Mouse (Mus musculus) forelimb bud, embryonic 11.5 days (tissue): ENCODE results near the gene Slc44a3.
A peak's percentile ranks its signal among the peaks of the same experiment; 100 is the strongest.

Experiments used
- DNase-seq: peaks from one replicate; pipeline ENCODE4 v3.0.0-alpha.2; 2012; ENCODE audit warnings: low read depth, low spot score

Gene Slc44a3

GRCm38 (mm10) chr3:121532176-121532575 is at the start of gene Slc44a3:
Gene Slc44a3, minus strand, starts transcription at chr3:121532404.
- no peak for DNase-seq

- no peak for DNase-seq
Observed at GRCm38 (mm10) chr3:121579880-121580549, 47.8 kb upstream of the Slc44a3 start.

GRCm38 (mm10) chr3:121579402-121579801 is 47.2 kb upstream of the Slc44a3 start:
- DNase-seq = no peak

- no peak for DNase-seq
Observed at GRCm38 (mm10) chr3:121578706-121579105, 46.5 kb upstream of the Slc44a3 start.

GRCm38 (mm10) chr3:121577641-121578040 is 45.4 kb upstream of the Slc44a3 start:
- no peak for DNase-seq

GRCm38 (mm10) chr3:121577032-121577591 is 44.9 kb upstream of the Slc44a3 start:
- DNase-seq = peak; percentile 93

- DNase-seq = peak; percentile 56
Observed at GRCm38 (mm10) chr3:121576367-121576766, 44.2 kb upstream of the Slc44a3 start.

GRCm38 (mm10) chr3:121574386-121574785 is 42.2 kb upstream of the Slc44a3 start:
- no peak for DNase-seq

GRCm38 (mm10) chr3:121573858-121574257 is 41.7 kb upstream of the Slc44a3 start:
- DNase-seq = no peak

GRCm38 (mm10) chr3:121571491-121571890 is 39.3 kb upstream of the Slc44a3 start:
- DNase-seq = no peak

- DNase-seq = no peak
Observed at GRCm38 (mm10) chr3:121570623-121571022, 38.4 kb upstream of the Slc44a3 start.

GRCm38 (mm10) chr3:121569767-121570166 is 37.6 kb upstream of the Slc44a3 start:
- no peak for DNase-seq

- no peak for DNase-seq
Observed at GRCm38 (mm10) chr3:121569004-121569403, 36.8 kb upstream of the Slc44a3 start.

- DNase-seq = no peak
Observed at GRCm38 (mm10) chr3:121567904-121568303, 35.7 kb upstream of the Slc44a3 start.

- no peak for DNase-seq
Observed at GRCm38 (mm10) chr3:121567337-121567900, 35.2 kb upstream of the Slc44a3 start.

GRCm38 (mm10) chr3:121566901-121567300 is 34.7 kb upstream of the Slc44a3 start:
- no peak for DNase-seq

GRCm38 (mm10) chr3:121561803-121562202 is 29.6 kb upstream of the Slc44a3 start:
- no peak for DNase-seq

- no peak for DNase-seq
Observed at GRCm38 (mm10) chr3:121560115-121560865, 28.1 kb upstream of the Slc44a3 start.

GRCm38 (mm10) chr3:121559406-121560114 is 27.4 kb upstream of the Slc44a3 start:
- no peak for DNase-seq

- DNase-seq = no peak
Observed at GRCm38 (mm10) chr3:121558861-121559260, 26.7 kb upstream of the Slc44a3 start.

GRCm38 (mm10) chr3:121556304-121556703 is 24.1 kb upstream of the Slc44a3 start:
- no peak for DNase-seq

GRCm38 (mm10) chr3:121553294-121553693 is 21.1 kb upstream of the Slc44a3 start:
- no peak for DNase-seq
